Mouse (Mus musculus) heart, adult 2 months (tissue): ENCODE results near the gene Sh3pxd2b.

Source experiments
- CTCF ChIP-seq: fragments of 200-600 bp; IDR thresholded peaks from 2 replicates; pipeline ENCODE4 v1.8.1; 2022; ENCODE audit warnings: antibody characterized with exemption, mild to moderate bottlenecking, moderate library complexity
- EP300 ChIP-seq: fragments of 200-500 bp; IDR thresholded peaks from 2 replicates; pipeline ENCODE4 v1.6.1; 2011; ENCODE audit warnings: low read depth, low read length, control low read depth; ENCODE audit not compliant: insufficient read depth
- POLR2A ChIP-seq: fragments of 200-500 bp; IDR thresholded peaks from 2 replicates; pipeline ENCODE4 v1.6.1; 2011; ENCODE audit warnings: mild to moderate bottlenecking, low read depth, low read length, control low read depth; ENCODE audit not compliant: insufficient read depth

DNA sequence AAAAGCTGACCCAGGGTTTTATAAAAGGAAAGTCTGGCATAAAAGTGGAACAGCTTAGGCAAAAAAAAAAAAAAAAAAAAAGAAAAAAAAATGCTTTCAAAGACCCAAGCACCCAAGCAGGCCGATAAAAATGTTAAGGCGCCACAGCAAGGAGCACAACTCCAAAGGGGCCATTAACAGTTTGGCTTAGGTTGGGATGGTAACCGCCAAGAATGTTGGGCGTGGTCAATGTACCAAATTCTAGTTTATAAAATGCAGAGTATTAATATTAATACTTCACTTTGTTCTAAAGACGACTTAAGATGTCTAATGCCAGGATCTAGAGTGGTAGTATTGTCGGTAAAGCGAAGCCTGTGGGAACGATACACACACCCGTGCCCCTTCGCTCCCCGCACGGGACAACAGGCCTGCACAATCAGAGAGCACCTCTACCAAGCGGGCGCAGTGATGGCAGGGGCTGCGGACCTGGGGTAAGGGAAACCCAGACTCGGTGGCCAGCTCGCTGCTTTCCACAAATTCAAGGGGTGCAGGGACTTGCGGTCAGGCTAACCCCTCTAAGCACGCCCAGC lies 106.7 kb downstream of the Sh3pxd2b start:
- no peak for TF ChIP-seq CTCF
- TF ChIP-seq POLR2A, result no peak
- TF ChIP-seq EP300, result no peak
